Mouse (Mus musculus) intestine, embryonic 16.5 days (tissue): ENCODE measurements around the gene Nt5m. TPM values are rescaled to one million over a fixed set of nuclear protein-coding genes. Genes with fewer than 3 reads are reported as not detected.
A peak's percentile ranks its signal among the peaks of the same experiment; 100 is the strongest.
"Not testable (repeated sequence)": the region's sequence is repeated elsewhere in the genome, so short reads cannot be mapped to it uniquely, and the experiment has no call there.

Experiments used
- ATAC-seq: fragments of 200-750 bp; cut with Nextera tagmentation; 2 replicates; pipeline ENCODE4 v1.8.0; 2017; ENCODE audit warnings: moderate TSS enrichment, moderate library complexity
- H3K27ac ChIP-seq: fragments of 300-500 bp; sonication (generic); 2 replicates; pipeline ENCODE4 v1.5.1; 2014; ENCODE audit warnings: mild to moderate bottlenecking, low read length
- H3K27me3 ChIP-seq: fragments of 300-500 bp; sonication (generic); replicated peaks from 2 replicates; pipeline ENCODE4 v1.6.1; 2014; ENCODE audit warnings: low read length, control low read depth, mixed read lengths; ENCODE audit not compliant: control insufficient read depth, insufficient read depth
- H3K36me3 ChIP-seq: fragments of 300-500 bp; sonication (generic); 2 replicates; pipeline ENCODE4 v1.6.1; 2014; ENCODE audit warnings: low read length, control low read depth; ENCODE audit not compliant: control insufficient read depth, insufficient read depth
- H3K4me1 ChIP-seq: fragments of 300-500 bp; sonication (generic); 2 replicates; pipeline ENCODE4 v1.6.1; 2014; ENCODE audit warnings: low read length, control low read depth, mixed read lengths; ENCODE audit not compliant: control insufficient read depth, insufficient read depth
- H3K4me2 ChIP-seq: fragments of 300-500 bp; sonication (generic); 2 replicates; pipeline ENCODE4 v1.6.1; 2014; ENCODE audit warnings: low read depth, low read length, control low read depth
- H3K4me3 ChIP-seq: fragments of 300-500 bp; sonication (generic); 2 replicates; pipeline ENCODE4 v1.5.1; 2014; ENCODE audit warnings: mild to moderate bottlenecking, low read length
- H3K9ac ChIP-seq: fragments of 300-500 bp; sonication (generic); 2 replicates; pipeline ENCODE4 v1.6.1; 2014; ENCODE audit warnings: low read depth, low read length
- H3K9me3 ChIP-seq: fragments of 300-500 bp; sonication (generic); 2 replicates; pipeline ENCODE4 v1.6.1; 2016; ENCODE audit warnings: low read length, control low read depth; ENCODE audit not compliant: control insufficient read depth
- WGBS: fragments of 180-500 bp; shearing (Covaris S2); extraction: QIAGEN DNeasy Blood & Tissue Kit; methylation state at CpG from one replicate; pipeline ENCODE4 v1.1.7; 2014; 5-methylcytosine and 5-hydroxymethylcytosine counted together
- polyA plus RNA-seq: library from polyadenylated mRNA; unstranded; fragments of >200 nt; fragmentation: Nextera tagmentation; extraction: Ambion mirVana; gene quantifications from 2 replicates; pipeline ENCODE4 v1.2.1, GENCODE M21; 2015

Gene Nt5m
- polyA plus RNA-seq, 1 experiment from 2014 or later: 34.5 TPM

DNA sequence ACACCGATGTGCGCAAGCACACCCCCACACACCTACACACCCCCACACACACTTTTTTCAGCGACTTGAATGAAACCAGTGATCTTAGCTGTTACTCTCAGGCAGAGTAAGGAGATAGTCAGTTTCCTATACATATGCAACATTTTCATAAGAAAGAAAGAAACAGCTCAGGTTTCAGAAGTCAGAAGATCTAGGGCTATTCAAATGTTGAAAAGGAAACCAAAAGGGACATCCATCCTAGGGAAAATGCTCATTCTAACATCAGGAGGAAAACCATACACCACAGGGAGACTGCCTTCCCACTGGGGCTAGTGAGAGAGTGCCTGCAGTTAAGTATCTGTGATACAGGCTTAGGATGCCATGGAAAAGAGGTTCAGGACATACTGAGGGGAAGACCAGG, 17.6 kb upstream of the Nt5m start:
- Histone ChIP-seq H3K9ac (no peak overlapping the region), H3K4me3 (no peak overlapping the region), H3K4me2 (no peak overlapping the region), H3K27me3 (no peaks in the 10 kb centered on the region), H3K27ac (no peak overlapping the region), H3K36me3 (peaks cover 31% of the 10 kb centered on the region), H3K4me1 (no peaks in the 10 kb centered on the region), H3K9me3 (no peaks in the 10 kb centered on the region)
- 94% methylated on average over 3 of the region's 3 CpGs for WGBS
- no peak for ATAC-seq

DNA sequence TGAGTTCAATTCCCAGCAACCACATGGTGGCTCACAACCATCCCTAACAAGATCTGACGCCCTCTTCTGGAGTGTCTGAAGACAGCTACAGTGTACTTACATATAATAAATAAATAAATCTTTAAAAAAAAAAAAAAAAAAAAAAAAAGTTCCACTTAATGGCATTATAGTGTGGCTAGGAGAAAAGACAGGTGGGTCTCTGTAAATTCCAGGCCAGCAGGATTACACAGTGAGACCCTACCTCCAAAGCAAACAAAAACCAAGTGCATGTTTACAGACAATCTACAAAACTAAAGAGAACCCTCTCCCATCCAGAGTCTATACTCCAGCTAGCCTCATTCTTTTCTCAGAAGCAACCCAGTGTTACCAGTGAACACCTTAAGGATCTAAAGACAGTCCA, 1.5 kb upstream of the Nt5m start:
- no CpG with 5 or more reads among the region's 1 CpGs for WGBS
- not testable (repeated sequence) for H3K4me2 ChIP-seq, H3K4me3 ChIP-seq, H3K36me3 ChIP-seq, H3K9me3 ChIP-seq, H3K9ac ChIP-seq, H3K27ac ChIP-seq, ATAC-seq, H3K27me3 ChIP-seq
- peaks cover 13% of the 10 kb centered on the region for H3K4me1 ChIP-seq

DNA sequence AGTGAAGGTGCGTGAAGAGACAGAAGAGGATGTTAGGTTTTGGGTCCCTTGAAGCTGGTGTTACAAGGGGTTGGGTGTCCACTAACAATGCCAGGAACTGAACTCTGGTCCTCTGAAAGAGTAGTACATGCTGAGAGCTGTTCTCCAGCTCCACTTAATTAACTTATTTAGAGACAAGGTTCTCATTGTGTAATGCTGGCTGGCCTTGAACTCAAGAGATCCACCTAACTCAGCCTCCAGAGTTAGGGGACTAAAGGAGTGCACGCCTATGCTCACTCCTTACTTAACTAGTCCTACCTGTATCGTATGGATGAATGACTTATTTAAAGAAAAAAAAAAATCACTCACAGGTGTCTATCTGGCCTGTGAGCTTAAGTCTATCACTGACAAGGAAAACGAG, 821 bp upstream of the Nt5m start:
- Histone ChIP-seq H3K4me1 (peaks cover 13% of the 10 kb centered on the region), H3K9me3 (no peaks in the 10 kb centered on the region), H3K36me3 (0 out of 2 replicates have a peak, but pooled peaks cover 2% of the 10 kb centered on the region), H3K9ac (peak overlapping the region; percentile 97), H3K4me2 (peak overlapping the region; percentile 64), H3K27me3 (no peaks in the 10 kb centered on the region), H3K4me3 (peak overlapping the region; percentile 91), H3K27ac (no peak overlapping the region)
- no peak for ATAC-seq
- 55% methylated on average over 4 of the region's 4 CpGs for whole genome bisulfite sequencing

GRCm38 (mm10) chr11:59839459-59840126, 346 bp downstream of the Nt5m start, which contains the start of gene Cops3:
Cops3 (minus strand) TSS chr11:59839838.
- Histone ChIP-seq H3K36me3 (0 out of 2 replicates have a peak, but pooled peaks cover 2% of the 10 kb centered on the region), H3K27ac (peak within 1 kb of the TSS; percentile 98), H3K9ac (peak within 1 kb of the TSS; percentile 97), H3K27me3 (no peaks in the 10 kb centered on the region), H3K4me1 (peaks cover 13% of the 10 kb centered on the region), H3K4me2 (peak within 1 kb of the TSS; percentile 67), H3K4me3 (peak within 1 kb of the TSS; percentile 91), H3K9me3 (no peaks in the 10 kb centered on the region)
- WGBS: under 1% methylated on average over 43 of the region's 43 CpGs
- peak; percentile 98 for ATAC-seq

DNA sequence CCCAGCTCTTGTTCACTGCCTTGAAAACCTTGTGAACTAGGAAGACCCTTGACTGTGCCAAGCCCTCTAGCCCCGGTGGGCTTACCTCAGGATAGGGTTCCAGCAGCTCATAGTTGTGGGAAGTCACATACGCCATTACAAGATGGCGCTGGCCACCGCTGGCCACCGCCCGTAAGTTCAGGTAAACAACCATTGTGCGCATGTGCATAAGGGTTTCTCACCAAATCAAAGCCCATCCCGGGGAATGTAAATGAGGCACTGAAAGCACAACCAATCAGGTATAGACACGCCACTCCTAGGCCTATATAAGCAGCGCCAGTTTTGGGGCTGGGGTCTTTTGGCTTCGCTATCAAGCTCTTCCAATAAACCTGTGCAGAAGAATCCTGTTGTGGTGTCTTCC, 7.1 kb downstream of the Nt5m start:
- Histone ChIP-seq H3K4me1 (peaks cover 9% of the 10 kb centered on the region; the same call in 1 of the 2 replicates), H3K36me3 (0 out of 2 replicates have a peak, but pooled peaks cover 2% of the 10 kb centered on the region), H3K27me3 (no peaks in the 10 kb centered on the region), H3K4me3 (no peak overlapping the region), H3K9ac (no peak overlapping the region), H3K27ac (no peak overlapping the region), H3K4me2 (no peak overlapping the region), H3K9me3 (no peaks in the 10 kb centered on the region)
- ATAC-seq: no peak
- 97% methylated on average over 11 of the region's 11 CpGs for WGBS

- Histone ChIP-seq H3K36me3 (0 out of 2 replicates have a peak, but pooled peaks cover 2% of the 10 kb centered on the region), H3K4me2 (no peak overlapping the region; the same call in 1 of the 2 replicates), H3K9ac (no peak overlapping the region), H3K9me3 (no peaks in the 10 kb centered on the region), H3K27ac (no peak overlapping the region), H3K4me1 (peaks cover 9% of the 10 kb centered on the region; the same call in 1 of the 2 replicates), H3K4me3 (no peak overlapping the region), H3K27me3 (no peaks in the 10 kb centered on the region)
- 9% methylated on average over 2 of the region's 2 CpGs for WGBS
- ATAC-seq: no peak
Observed at GRCm38 (mm10) chr11:59847131-59847530, 7.9 kb downstream of the Nt5m start.

DNA sequence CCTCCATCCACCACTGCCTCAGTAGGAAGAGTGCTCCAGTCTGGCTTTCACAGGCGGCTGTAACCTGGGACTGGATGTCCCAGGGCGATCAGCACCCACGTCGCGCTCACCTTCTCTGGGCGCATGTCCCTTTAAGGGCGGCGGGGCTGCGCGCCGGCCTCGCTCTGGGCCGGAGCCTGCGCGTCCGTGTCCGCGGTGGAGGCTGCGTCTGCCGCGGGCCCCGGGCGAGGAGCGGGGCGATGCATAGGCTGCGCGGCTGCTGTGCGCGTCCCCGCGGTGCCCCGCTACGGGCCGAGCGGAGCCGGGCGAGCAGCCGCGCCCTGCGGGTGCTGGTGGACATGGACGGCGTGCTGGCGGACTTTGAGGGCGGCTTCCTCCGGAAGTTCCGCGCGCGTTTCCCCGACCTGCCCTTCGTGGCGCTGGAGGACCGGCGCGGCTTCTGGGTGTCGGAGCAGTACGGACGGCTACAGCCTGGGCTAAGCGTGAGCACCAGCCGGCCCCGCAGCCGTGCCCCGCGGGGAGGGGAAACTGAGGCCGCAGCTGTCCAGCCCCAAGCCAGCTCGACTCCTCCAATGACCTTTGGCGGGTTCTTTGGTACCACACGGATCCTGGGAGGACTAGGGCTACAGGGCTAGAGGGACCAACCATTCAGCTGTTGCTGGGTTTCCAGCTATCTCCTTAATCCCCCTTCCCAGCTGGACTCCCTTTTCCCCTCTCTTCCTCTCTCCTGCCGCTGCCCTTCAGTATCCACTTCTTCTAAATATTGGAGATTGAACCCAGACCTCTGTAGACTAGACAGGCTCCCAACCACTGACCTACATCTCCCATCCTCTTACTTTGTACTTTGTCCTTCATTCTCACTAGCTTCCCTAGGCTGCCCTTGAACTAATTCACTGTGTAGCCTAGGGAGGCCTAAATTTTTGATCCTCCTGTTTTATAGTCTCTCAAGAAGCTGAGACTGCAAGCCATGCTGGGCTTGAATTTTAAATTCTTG, 8.9 kb downstream of the Nt5m start:
- Histone ChIP-seq H3K27me3 (no peaks in the 10 kb centered on the region), H3K4me3 (peak overlapping the region; percentile 82), H3K4me2 (peak overlapping the region; percentile 71), H3K36me3 (no peaks in the 10 kb centered on the region), H3K27ac (peak overlapping the region; percentile 93), H3K4me1 (peaks cover 15% of the 10 kb centered on the region), H3K9ac (peak overlapping the region; percentile 94), H3K9me3 (no peaks in the 10 kb centered on the region)
- WGBS: under 1% methylated on average over 68 of the region's 69 CpGs
- ATAC-seq: peak; percentile 92

DNA sequence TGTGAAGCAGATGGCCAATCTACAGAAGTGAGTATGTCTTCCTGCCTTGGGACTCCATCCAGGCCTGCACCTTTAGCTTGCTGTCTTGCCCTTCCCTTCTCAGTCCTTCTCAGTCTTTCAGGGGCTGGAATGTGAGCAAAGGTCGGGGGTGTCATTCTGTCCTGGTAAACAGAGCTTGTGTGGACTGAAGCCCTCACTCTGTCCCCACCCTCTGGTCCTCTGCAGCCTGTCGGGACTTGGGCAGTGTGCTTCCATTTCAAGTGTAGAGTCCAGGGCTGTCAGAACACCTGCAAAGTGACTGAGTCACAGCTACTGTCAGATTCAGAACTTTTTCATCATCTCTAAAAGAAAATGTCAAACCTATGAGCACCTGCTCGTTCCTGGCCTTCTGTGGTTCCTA, 13.6 kb downstream of the Nt5m start:
- WGBS: 46% methylated on average over 3 of the region's 3 CpGs
- peak; percentile 26; the same call in 1 of the 2 replicates for ATAC-seq
- H3K36me3 ChIP-seq: no peaks in the 10 kb centered on the region

GRCm38 (mm10) chr11:59860467-59860866, 21.2 kb downstream of the Nt5m start:
- H3K9me3 ChIP-seq: no peaks in the 10 kb centered on the region
- H3K27me3 ChIP-seq: no peaks in the 10 kb centered on the region
- ATAC-seq: no peak
- no peak overlapping the region for H3K9ac ChIP-seq
- no peak overlapping the region for H3K4me3 ChIP-seq
- H3K4me1 ChIP-seq: 0 out of 2 replicates have a peak, but pooled peaks cover 3% of the 10 kb centered on the region
- no peaks in the 10 kb centered on the region for H3K36me3 ChIP-seq
- no peak overlapping the region for H3K27ac ChIP-seq
- no peak overlapping the region for H3K4me2 ChIP-seq
- 92% methylated on average over 11 of the region's 11 CpGs for WGBS

More for the DNA sequence above, 13.6 kb downstream of the Nt5m start:
- Histone ChIP-seq H3K9ac (no peak overlapping the region), H3K27me3 (no peaks in the 10 kb centered on the region), H3K27ac (0 out of 2 replicates have a peak overlapping the region, but pooled peaks have one; percentile 10), H3K4me3 (no peak overlapping the region), H3K4me1 (peaks cover 13% of the 10 kb centered on the region), H3K4me2 (no peak overlapping the region), H3K9me3 (no peaks in the 10 kb centered on the region)
